Mouse (Mus musculus): ENCODE results near the gene Lrrc1. TPM values are rescaled to one million over a fixed set of nuclear protein-coding genes. Genes with fewer than 3 reads are reported as not detected.

The Lrrc1 gene
- total RNA-seq, 2 experiments from 2014 or later = 6.1 to 6.2 TPM

DNA sequence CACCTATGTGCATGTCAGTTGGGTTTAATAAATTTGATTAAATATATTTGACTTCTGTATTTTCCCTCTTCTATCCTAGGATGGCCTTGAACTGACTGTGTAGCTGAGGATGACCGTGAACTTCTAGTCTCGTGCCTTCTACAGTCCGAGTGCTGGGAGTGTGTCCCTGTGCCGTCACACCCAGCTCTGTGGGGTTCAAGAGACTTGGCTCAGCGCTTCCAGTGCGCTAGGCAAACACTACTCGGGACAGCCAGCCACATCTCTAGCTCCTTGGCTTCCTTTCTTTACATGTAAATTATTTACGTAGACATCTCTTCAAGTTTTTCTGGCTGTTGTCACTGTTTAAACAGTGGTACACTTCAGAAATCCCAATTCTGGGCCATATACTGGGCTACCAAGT lies 34.1 kb downstream of the Lrrc1 start:
- intact Hi-C loops (cut with DNase I) = no loop called here
- DNase-seq (ENCODE audit: low spot score in 2 of 2) = no peak

DNA sequence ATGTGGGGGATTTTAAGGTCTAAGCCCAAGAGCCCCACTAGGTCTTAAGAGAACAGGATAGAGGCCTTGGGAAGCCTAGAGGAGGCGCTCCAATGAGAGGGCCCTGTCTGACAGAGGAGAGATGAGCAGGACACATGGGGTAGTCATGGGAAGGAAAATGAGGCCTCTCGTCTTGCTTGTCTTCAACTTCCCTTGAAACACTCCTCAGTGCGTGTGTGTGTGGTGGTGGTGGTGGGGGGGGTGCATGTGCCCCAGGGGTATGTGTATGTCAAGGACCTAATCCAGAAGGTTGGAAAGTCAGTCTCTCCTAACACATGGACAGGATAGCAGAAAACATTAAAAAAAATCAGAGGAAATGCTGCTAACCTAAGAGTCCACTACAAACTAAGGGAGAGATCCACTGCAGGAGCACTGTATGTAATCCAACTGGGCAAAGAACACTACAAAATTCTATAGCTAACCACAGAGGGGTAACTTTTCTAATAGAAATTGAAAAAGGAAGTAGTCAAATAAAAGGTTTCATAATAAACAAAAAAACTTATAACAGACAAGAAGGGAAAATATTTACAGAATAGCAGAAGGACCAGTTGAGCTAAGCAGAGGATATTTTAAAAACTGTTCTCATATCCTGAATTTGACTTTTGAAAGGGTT lies 36.8 kb downstream of the Lrrc1 start:
- intact Hi-C loops (cut with DNase I) = no loop called here
- no peak for DNase-seq (ENCODE audit: low spot score in 2 of 2)

DNA sequence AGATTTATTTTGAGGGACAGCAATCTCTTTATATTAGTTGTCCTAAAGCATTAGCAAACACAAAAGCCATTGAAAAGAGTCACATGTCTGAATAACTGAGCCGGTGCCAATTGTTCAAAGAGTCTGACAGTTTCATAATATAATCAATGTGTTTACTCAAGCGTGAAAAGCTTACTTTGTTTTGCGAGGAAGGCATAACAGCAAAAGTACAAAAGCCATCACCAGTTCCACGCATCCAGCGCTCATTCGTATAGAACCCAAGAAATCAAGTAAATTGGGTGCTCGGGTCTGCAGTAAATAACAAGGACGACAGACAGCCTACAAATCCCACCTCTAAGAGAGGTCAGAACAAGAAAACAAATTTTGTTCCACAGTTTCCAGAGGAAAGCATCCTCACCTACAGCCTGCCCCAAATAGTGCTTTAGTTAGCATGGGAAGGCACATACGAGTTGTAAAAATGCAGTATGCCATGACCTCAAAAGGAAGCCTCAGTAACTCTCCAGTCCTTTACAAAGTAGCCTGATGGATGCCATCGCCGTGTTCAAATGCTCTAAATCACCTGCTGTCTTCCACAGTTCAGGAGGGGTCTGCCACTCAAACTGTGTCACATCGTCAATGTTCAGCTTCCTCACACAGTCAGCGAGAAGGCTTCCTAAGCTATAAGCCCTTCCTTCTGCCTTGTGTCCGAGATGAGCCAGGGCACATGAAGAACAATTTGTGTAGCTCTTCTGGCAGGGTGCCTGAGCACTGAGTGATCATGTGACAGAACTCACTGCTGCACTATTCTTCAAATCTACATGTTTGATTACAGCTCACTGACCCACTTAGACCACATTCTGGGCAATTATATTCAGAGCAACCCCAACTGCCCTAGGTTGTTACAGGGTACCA lies 41.9 kb downstream of the Lrrc1 start:
- intact Hi-C loops (cut with DNase I) = no loop called here
- DNase-seq (ENCODE audit: low spot score in 2 of 2) = no peak

DNA sequence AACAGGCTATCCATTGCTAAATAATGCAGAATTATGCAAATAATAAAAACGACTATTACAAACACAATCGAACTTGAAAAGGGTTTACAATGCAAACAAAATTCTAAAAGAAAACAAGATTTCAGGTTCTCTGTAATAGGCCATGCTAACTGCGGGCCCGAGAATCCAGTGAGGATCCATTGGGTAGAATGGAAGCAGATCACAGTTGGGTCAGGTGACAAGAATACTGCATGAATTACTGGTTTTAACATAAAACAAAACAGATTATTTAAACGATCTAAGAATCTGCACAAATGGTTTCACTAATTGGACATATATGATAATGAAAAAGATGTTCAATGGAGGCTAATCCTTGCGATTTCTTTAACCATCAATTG lies 42.5 kb downstream of the Lrrc1 start:
- no peak for DNase-seq (ENCODE audit: low spot score in 2 of 2)
- intact Hi-C loops (cut with DNase I) = no loop called here

DNA sequence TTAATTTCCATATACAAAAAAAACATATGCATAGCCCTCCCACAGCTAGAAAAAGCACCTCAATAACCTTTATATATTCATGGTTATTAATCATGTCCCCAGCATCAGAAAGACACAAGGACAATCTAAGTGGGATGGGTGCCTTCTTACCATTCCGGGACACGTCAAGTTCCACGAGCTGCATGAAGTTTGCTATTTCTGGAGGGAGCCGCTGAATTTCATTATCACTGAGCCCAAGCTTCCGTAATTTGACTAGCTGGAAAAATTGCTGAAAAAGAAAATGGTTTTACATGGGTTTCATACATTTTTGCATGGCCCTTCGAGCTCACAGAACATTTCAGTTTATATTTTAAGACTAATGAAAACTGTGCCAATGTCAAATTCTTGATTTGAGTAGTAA lies 45.6 kb downstream of the Lrrc1 start:
- no peak for DNase-seq (ENCODE audit: low spot score in 2 of 2)
- intact Hi-C loops (cut with DNase I) = no loop called here

DNA sequence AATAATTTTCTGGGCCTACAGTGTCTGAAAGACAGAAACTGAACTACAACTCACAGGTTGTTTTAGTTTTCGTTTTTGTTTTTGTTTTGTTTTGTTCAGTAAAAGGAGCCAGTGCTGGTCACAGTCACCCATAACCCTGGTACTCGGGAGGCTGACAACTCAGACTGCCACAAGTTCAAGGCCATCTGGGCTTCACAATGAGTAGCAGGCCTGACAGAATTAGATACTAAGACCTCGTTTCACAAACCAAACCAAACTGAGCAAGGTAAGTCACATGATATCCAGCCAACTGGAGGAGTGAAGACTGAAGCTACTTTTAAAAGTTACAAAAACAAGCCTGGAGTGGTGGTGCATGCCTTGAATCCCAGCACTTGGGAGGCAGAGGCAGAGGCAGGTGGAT lies 46.3 kb downstream of the Lrrc1 start:
- no peak for DNase-seq (ENCODE audit: low spot score in 2 of 2)
- intact Hi-C loops (cut with DNase I) = no loop called here

DNA sequence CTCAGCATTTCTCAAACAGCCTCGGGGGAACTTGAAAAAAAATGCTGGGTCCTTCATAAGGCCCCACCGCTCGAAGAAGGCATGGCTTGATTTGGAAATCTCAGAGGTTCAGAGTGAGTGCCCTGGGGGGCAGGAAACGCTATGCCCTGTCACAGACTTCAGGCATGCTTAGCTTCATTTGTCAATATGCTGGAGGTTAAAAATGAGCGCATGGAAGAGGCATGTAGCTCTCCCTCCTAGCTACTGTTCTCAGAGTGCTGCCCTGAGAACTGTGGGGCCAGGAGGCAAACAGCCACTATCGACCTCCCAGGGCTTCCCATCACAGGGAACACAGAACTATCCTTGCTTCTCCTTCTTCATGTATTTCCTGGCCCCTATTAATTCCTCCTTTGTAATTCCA lies 47.5 kb downstream of the Lrrc1 start:
- intact Hi-C loops (cut with DNase I) = no loop called here
- no peak for DNase-seq (ENCODE audit: low spot score in 2 of 2)

DNA sequence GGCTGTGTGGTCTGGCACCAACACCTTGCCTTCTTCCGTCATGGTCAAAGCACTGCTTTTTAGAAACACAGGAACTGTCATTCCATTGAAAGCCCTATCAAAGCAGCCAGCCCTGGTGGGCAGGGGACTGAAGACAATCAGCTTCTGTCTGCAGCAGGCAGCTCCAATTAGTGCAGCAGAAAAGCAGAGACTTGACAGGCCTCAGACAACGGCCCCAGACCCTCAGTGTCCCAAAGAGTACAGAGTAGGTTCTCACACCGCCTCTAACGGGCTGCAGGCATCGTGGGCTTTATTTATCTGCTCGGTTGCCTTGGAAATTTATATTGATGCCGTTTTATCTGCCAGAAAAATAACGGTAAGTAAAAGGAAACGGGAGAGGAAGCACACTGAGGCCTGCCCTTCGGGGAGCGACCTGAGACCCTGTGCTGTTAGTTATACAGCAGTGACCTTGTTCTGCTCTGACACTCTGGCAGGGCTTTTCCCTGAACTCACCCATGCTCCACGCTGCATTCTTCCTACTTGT lies 48.1 kb downstream of the Lrrc1 start:
- intact Hi-C loops (cut with DNase I) = no loop called here
- DNase-seq (ENCODE audit: low spot score in 2 of 2) = no peak

DNA sequence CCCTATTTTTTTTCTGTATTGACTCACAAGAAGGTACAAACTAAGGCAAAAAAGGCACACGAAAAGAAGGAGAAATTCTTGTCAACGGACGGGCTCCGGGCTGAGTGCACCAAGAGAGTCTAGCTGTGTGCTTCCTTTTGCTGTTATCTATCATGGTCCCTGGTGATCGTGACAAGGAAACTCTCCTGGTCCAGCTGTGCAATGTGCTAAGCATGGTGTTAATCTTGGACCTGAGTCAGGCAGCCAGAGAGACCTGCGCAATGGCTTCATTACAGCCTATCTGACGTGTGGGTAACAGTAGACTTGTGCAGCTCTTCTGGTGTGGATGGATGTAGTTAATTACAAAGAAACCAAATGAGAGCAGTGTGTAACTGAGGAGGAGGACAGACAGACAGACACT lies 50.4 kb downstream of the Lrrc1 start:
- intact Hi-C loops (cut with DNase I) = no loop called here

DNA sequence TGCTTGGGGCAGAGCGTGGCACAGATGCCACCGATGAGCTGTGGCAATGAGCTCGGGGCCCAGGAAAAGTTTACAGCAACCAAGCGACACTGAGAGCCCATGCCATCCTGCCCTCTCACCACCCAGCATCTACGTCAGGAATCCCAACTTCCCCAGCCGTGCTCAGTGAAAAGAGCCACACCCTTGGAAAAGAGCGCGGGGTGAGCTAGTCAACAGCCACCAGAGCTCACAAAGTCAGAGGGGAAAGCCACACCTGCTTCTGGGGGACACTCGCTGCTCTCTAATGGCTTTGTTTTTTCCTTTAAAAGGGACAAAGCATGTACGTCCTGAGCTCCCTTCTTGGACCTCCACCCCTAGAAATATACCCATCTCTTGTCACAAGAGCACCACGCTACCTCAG lies 56.1 kb downstream of the Lrrc1 start:
- intact Hi-C loops (cut with DNase I) = no loop called here
- no peak for DNase-seq (ENCODE audit: low spot score in 2 of 2)

More for the DNA sequence above, 50.4 kb downstream of the Lrrc1 start:
- DNase-seq (ENCODE audit: low spot score in 2 of 2) = no peak

DNA sequence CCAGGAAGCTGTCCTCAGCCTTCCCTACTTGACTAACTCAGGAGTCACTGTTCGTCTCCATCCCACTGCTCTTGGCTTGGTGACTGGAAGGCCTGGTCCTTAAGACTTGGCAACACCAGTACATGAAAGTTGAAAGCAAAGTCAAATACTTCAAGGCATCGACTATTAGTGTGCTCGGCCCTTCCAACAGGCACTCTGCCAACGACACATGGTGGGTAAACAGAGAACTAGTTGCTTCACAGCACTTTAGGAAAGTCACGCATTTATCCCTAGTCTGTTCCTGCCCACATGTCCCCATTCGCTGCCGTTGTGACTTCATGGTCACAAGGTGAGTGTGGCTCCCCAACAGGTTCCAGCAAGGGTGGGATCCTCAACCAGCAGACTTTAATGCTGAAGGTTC lies 57.2 kb downstream of the Lrrc1 start:
- intact Hi-C loops (cut with DNase I) = no loop called here
- no peak for DNase-seq (ENCODE audit: low spot score in 2 of 2)

DNA sequence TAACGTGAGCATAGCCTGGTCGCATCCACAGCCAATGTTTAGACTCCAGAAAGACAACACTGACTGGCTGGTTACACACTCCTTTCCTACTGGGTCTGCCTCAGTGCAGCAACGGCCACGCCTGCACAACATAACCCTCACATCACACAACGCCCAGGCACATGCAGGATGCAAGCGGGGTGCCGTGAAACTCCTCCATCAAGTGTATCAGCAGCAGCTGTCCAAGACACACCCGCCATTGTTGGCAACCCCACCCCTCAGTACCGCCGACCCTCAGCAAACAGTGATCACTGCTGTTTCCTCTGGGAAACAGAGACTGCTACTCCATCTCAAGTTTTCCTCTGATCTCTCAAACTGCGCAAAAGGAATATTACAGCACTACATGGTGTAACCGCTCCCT lies 58.8 kb downstream of the Lrrc1 start:
- intact Hi-C loops (cut with DNase I) = no loop called here
- DNase-seq (ENCODE audit: low spot score in 2 of 2) = no peak

DNA sequence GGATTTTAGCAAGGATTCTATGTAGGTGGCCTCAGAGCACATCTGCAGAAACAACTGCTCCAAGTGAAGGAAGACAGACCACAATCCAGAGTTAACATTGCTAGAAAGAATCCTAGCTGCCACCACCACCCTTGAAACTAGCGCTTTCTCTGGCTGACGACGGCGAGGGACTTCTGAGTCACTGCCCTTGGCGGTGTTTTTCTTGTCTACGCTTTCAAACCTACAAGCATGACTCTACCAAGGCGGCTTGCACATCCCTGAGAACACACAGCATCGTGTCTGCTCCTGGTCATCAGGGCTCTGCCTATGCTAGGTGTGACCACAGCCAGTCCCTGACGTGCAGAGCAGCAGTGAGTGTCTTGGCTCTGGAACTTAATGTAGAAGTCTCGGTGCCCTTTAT lies 59.9 kb downstream of the Lrrc1 start:
- intact Hi-C loops (cut with DNase I) = no loop called here
- DNase-seq (ENCODE audit: low spot score in 2 of 2) = no peak

DNA sequence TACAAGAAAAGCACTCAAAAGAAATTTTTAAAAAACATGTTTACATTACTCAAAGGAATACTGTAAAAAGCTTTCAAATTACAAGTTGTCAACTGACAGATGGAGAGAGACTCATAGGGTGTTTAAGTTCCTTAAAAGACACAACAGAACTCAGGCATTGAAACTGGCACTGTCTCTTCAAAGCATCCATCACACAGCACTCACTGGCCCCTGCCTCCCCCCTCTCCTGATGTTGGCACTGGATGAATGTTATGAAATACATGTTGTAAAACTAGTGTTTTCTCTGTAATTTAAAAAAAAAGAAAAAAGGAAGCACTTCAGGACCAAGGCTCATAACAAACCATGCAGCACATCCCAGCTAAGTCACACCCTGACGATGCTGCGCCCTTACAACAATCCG lies 61.1 kb downstream of the Lrrc1 start:
- intact Hi-C loops (cut with DNase I) = no loop called here
- no peak for DNase-seq (ENCODE audit: low spot score in 2 of 2)

DNA sequence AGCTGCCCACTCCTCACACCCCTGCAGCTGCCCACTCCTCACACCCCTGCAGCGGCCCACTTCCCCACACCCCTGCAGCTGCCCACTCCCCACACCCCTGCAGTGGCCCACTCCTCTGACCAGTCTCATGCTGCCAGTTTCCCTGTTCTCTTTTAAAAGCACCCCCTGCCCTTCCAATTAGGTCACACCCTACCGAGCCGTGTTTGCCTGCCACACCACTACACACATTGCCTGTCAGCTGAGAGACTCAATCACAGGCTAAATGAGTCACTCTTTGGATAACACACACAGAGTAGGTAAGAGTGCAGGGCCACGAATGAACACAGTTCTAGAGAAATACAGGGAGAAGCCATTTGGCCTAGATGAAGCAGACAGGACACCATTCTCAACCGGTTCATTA lies 62.4 kb downstream of the Lrrc1 start:
- no peak for DNase-seq (ENCODE audit: low spot score in 2 of 2)
- intact Hi-C loops (cut with DNase I) = no loop called here

DNA sequence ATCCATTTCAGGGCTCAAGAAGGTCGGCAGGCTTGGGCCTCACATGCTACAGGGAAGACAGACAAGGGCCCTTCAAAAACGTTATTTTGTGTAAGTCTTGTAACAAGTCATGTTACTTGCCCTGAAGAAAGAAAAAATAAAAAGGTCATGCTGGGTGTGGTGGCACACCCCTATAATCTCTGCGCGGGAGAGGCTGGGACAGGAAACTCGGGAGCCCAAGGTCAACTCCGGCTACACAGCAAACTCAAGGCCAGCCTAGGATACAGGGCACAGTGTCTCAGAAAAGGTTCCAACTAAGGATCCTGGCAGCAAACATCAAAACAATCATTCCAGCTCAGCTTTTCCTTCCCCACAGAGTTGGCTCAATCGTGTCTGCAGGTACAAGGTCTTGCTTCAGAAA lies 63.3 kb downstream of the Lrrc1 start:
- no peak for DNase-seq (ENCODE audit: low spot score in 2 of 2)
- intact Hi-C loops (cut with DNase I) = no loop called here

DNA sequence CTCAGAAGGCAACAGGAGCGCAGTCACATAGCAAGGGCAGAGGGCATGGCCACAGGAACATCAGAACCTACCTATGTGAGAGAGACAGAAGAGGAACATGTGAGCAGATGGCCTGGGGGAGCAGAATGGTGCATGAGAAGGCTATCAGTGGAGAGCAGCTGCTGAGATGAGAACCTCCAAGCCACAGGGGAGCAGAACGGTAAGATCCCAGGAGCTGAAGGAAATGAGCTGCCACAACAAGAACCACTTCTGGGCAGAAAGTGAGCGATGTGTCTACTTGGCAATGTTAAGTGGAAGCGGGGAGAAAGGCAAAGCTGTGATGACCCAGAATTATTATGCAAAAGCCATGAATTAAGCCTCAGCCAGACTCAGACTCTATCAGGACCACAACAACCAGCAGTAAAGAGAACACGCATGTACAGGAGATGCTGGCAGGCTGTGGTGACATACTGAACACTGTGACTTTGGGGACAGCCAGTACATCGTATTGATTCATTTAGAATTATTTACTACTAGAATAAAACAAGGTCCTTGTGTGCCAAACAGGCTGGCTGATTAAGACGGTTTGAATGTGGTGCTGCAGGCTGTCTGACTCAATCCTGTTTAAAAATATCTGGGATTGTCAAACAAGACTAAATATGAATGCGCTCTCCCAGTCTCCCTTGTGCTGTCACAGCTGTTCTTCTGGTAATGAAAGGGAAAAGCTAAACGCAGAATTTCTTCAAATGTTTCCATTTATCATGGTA lies 63.9 kb downstream of the Lrrc1 start:
- DNase-seq (ENCODE audit: low spot score in 2 of 2) = no peak
- intact Hi-C loops (cut with DNase I) = no loop called here

DNA sequence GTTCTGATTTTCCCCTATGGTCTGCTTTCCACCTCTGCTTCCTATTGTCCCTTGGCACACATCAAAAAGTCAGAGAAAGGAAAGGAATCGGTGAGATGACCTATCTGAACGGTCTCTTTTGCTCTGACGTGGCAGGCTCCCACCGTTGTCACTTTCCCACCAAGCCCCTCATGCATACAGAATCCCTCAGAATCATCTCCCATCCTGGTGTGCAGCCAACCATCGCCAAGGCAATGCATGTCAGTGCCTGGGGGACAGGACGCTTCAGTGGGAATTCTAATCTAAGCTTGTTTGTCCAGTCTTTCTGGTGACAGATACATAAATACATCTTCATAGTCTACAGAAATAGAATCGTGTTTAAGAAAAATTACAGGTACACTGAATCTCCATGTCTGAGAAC lies 64.7 kb downstream of the Lrrc1 start:
- DNase-seq (ENCODE audit: low spot score in 2 of 2) = no peak
- intact Hi-C loops (cut with DNase I) = no loop called here

DNA sequence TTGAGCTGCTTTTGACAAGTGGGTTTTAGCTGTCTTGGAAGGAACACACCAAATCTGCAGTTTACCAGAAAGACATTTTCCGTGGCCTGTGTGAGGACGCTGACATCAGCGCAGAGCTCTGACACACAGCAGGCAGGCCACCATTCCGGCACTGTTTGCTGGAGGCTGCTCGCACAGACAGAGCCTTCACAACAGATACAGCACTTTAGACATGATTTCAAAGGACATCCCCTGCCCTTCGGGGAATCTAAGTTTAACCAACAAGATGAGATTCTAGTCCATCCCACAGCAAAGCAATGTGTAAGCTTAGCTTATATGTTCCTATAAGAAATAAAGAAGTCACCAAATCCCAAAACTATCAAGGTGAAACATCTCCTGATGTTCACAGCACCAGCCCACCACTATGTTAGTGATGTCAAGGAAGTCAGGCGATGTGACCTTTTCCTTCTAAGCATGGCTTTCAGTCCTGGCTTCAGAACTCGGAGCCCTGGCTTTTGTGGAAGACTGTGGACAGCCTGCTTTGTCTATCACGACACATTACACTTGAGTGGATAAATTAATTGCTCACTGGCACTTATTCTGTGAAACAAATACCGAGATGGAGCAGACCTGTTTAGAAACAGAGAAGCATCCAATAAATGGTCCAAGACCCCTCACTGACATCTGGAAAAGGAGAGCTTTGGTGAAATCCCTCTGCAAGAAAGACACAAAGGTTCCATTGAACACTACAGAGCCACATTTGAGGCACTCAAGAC lies 66.3 kb downstream of the Lrrc1 start:
- no peak for DNase-seq (ENCODE audit: low spot score in 2 of 2)
- intact Hi-C loops (cut with DNase I) = no loop called here

DNA sequence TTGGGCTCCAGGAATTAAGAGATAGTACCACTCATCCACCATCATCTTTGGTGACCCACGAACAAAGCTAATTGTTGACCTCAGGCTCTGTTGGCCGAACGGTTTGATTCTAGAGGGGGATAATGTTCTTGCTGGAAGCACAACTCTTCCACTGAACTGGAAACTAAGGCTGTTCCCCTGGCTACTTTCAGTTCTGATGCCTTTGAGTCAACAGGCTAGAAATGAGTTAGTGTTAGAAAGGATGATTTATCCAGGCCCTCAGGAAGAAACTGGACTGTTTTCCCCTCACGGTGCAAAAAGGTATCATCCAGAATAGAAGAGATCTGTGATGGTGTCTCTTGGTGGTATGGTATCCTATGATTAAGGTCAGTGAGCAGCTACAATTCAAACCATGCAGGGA lies 70.1 kb downstream of the Lrrc1 start:
- intact Hi-C loops (cut with DNase I) = no loop called here
- DNase-seq (ENCODE audit: low spot score in 2 of 2) = no peak

All from left cerebral cortex, postnatal 36 days (tissue).